In genomic region chr4:26353643-26354231, GRCm38 (mm10) we compare ENCODE assay signal across 10 mouse cellular contexts.
"Had no signal": no experiment of that assay in that cellular context is flagged by ENCODE, and none has a peak within 500 bp of the region (broad histone marks: within the 10 kb centered on the region; RNA-seq: fewer than 3 reads in every experiment).

No protein-coding gene starts in this region.

- H3K4me3 ChIP-seq: left cerebral cortex, adult 2 months; limb, embryonic 10.5 days; liver, embryonic 12.5 days; midbrain, embryonic 10.5 days; midbrain, embryonic 15.5 days; neural tube, embryonic 12.5 days had no signal

- H3K27me3 ChIP-seq: liver, embryonic 12.5 days; midbrain, embryonic 15.5 days; neural tube, embryonic 12.5 days had no signal

- H3K4me2 ChIP-seq: liver, embryonic 12.5 days; midbrain, embryonic 15.5 days; neural tube, embryonic 12.5 days had no signal

- H3K4me1 ChIP-seq: limb, embryonic 10.5 days; liver, embryonic 12.5 days; midbrain, embryonic 15.5 days; neural tube, embryonic 12.5 days had no signal

- H3K9ac ChIP-seq: liver, embryonic 12.5 days; midbrain, embryonic 15.5 days; neural tube, embryonic 12.5 days had no signal

- H3K36me3 ChIP-seq: limb, embryonic 10.5 days; liver, embryonic 12.5 days; midbrain, embryonic 10.5 days; midbrain, embryonic 15.5 days; neural tube, embryonic 12.5 days had no signal

- DNase-seq: kidney, postnatal 36 days; thymus, adult 18-20 months; thymus, postnatal 14 days had no signal

- H3K9me3 ChIP-seq: limb, embryonic 10.5 days; liver, embryonic 12.5 days; midbrain, embryonic 10.5 days; midbrain, embryonic 15.5 days; neural tube, embryonic 12.5 days had no signal

- ATAC-seq: liver, embryonic 12.5 days; midbrain, embryonic 15.5 days had no signal

- H3K27ac ChIP-seq: kidney, postnatal 0 days; left cerebral cortex, adult 2 months; limb, embryonic 10.5 days; liver, embryonic 12.5 days; midbrain, embryonic 10.5 days; midbrain, embryonic 15.5 days; neural tube, embryonic 12.5 days had no signal
